8 mouse cellular contexts compared by ENCODE assay signal in genomic region chr13:57259920-57260319, GRCm38 (mm10).
DNase-seq lines count a peak whose midpoint lies in the region; ATAC-seq and TF ChIP-seq lines count a peak whose summit lies in the region.

No protein-coding gene starts in this region.

- intact Hi-C loops in heart, postnatal 10 days (cut with DNase I), result loop anchor here (1.0 to 10.0 kb wide), 3 partner anchors 454 to 785 kb away; no protein-coding TSS in a partner anchor

- TF ChIP-seq CTCF in E14TG2a.4 (conservative IDR thresholded peaks at IDR 0.05; ENCODE audit: low read length), result peak; percentile 93
- peak; percentile 96 for TF ChIP-seq CTCF in lung, postnatal 0 days (IDR thresholded peaks at IDR 0.05)

- no peak for TF ChIP-seq EP300 in lung, postnatal 0 days (IDR thresholded peaks at IDR 0.05)

- peaks cover 25% of the 10 kb centered on the region for H3K4me1 ChIP-seq in E14TG2a.4 (replicated peaks; ENCODE audit: low read depth, low read length)
- peaks cover 6% of the 10 kb centered on the region; the same call in 1 of the 2 replicates for H3K4me1 ChIP-seq in embryonic facial prominence, embryonic 10.5 days
- H3K4me1 ChIP-seq in lung, postnatal 0 days (ENCODE audit: insufficient read depth, low read depth, low read length), result no peaks in the 10 kb centered on the region

- ATAC-seq in lung, postnatal 0 days, result no peak

- peak; percentile 80 to 84 for DNase-seq in adrenal gland, postnatal 36 days
- peak; percentile 85 for DNase-seq in embryonic facial prominence, embryonic 10.5 days (ENCODE audit: low spot score)
- DNase-seq in heart, postnatal 10 days, result peak; percentile 68 to 86
- DNase-seq in layer of hippocampus, adult 11-12 months (ENCODE audit: low spot score), result peak; percentile 85
- peak; percentile 68 for DNase-seq in lung, postnatal 0 days (ENCODE audit: low spot score)
- DNase-seq in right cerebral cortex, adult 18-20 months, result peak; percentile 75
- DNase-seq in yolk sac, embryonic 10.5 days (ENCODE audit: low spot score), result peak; percentile 37

- no peak overlapping the region for H3K4me3 ChIP-seq in E14TG2a.4 (replicated peaks; ENCODE audit: low read length)
- no peak overlapping the region for H3K4me3 ChIP-seq in embryonic facial prominence, embryonic 10.5 days
- no peak overlapping the region for H3K4me3 ChIP-seq in lung, postnatal 0 days (ENCODE audit: low read depth, low read length)

- H3K4me2 ChIP-seq in lung, postnatal 0 days (replicated peaks; ENCODE audit: low read depth, low read length), result no peak overlapping the region

- no peak overlapping the region for H3K27ac ChIP-seq in embryonic facial prominence, embryonic 10.5 days (replicated peaks)
- H3K27ac ChIP-seq in lung, postnatal 0 days (ENCODE audit: low read length), result no peak overlapping the region

- no peak overlapping the region for H3K9ac ChIP-seq in lung, postnatal 0 days (replicated peaks; ENCODE audit: low read depth)

- WGBS in embryonic facial prominence, embryonic 10.5 days, result 12% methylated on average over 6 of the region's 6 CpGs
- 3% methylated on average over 6 of the region's 6 CpGs for WGBS in lung, postnatal 0 days

- no peaks in the 10 kb centered on the region for H3K36me3 ChIP-seq in E14TG2a.4 (ENCODE audit: insufficient read depth, low read length)
- H3K36me3 ChIP-seq in embryonic facial prominence, embryonic 10.5 days (replicated peaks), result no peaks in the 10 kb centered on the region
- H3K36me3 ChIP-seq in lung, postnatal 0 days (ENCODE audit: insufficient read depth, low read length), result no peaks in the 10 kb centered on the region

- no peaks in the 10 kb centered on the region for H3K27me3 ChIP-seq in E14TG2a.4 (ENCODE audit: insufficient read depth, low read length)
- H3K27me3 ChIP-seq in embryonic facial prominence, embryonic 10.5 days (replicated peaks; ENCODE audit: low read depth, poor library complexity, severe bottlenecking), result no peaks in the 10 kb centered on the region
- no peaks in the 10 kb centered on the region for H3K27me3 ChIP-seq in lung, postnatal 0 days (replicated peaks; ENCODE audit: insufficient read depth, low read length)

- peaks cover 7% of the 10 kb centered on the region; the same call in 1 of the 2 replicates for H3K9me3 ChIP-seq in E14TG2a.4 (ENCODE audit: low read length)
- H3K9me3 ChIP-seq in embryonic facial prominence, embryonic 10.5 days, result no peaks in the 10 kb centered on the region
- no peaks in the 10 kb centered on the region for H3K9me3 ChIP-seq in lung, postnatal 0 days (ENCODE audit: low read length)
